Mouse (Mus musculus): ENCODE data around the gene Mtss1l. TPM values are rescaled to one million over a fixed set of nuclear protein-coding genes. Genes with fewer than 3 reads are reported as not detected.
"Not testable (repeated sequence)": the region's sequence is repeated elsewhere in the genome, so short reads cannot be mapped to it uniquely, and the experiment has no call there.

Mtss1l gene
- polyA plus RNA-seq, 1 experiment from 2014 or later = 10.0 TPM

DNA sequence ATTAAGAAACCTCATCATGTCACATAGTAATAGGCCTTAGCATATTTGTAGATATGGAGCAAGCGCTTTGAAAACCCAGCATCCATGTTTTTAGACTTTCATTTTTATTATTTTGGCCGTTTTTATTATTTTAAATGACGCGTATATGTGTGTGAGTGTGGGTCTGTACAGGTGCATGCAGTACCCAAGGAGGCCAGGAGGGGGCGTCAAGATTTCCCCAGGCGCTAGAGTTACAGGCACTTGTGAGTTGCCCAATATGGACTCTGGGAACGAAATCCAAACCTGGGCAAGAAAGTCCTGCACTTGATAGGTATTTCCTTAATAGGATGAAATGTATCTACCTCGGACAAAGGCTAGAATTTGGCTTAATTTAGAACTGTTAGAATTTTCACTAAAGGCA lies 54.0 kb downstream of the Mtss1l start:
- no peak for ATAC-seq (ENCODE audit: low FRiP score)
- Histone ChIP-seq H3K4me2 (no peak overlapping the region), H3K9ac (no peak overlapping the region), H3K4me1 (no peaks in the 10 kb centered on the region), H3K27me3 (no peaks in the 10 kb centered on the region; the same call in 1 of the 2 replicates), H3K27ac (no peak overlapping the region), H3K9me3 (0 out of 2 replicates have a peak, but pooled peaks cover 3% of the 10 kb centered on the region), H3K36me3 (replicated peaks) (no peaks in the 10 kb centered on the region), H3K4me3 (replicated peaks) (no peak overlapping the region)
- 76% methylated on average over 8 of the region's 8 CpGs for WGBS

DNA sequence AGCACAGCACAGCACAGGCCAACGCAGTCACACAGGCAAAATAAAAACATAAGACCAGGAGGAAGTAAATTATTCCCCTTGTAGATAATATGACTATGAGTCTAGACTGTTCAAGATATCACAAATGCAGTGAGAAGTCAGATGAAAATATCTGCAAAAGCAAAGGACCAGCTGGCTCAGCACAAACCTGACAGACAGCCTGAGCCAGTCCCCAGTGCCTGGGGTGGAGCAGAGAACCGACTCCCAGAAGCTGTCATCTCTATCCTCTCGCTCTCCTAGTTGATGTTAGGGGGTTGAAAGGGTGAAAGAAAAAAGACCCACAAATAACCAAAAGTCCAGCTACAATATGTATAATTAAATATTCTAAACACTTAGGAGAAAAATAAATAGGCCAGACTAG lies 54.4 kb downstream of the Mtss1l start:
- ATAC-seq (ENCODE audit: low FRiP score) = no peak
- Histone ChIP-seq H3K4me1 (no peaks in the 10 kb centered on the region), H3K36me3 (replicated peaks) (no peaks in the 10 kb centered on the region), H3K27ac (no peak overlapping the region), H3K4me3 (replicated peaks) (no peak overlapping the region), H3K9ac (no peak overlapping the region), H3K9me3 (0 out of 2 replicates have a peak, but pooled peaks cover 3% of the 10 kb centered on the region), H3K4me2 (no peak overlapping the region), H3K27me3 (no peaks in the 10 kb centered on the region; the same call in 1 of the 2 replicates)
- 96% methylated on average over 3 of the region's 3 CpGs for WGBS

DNA sequence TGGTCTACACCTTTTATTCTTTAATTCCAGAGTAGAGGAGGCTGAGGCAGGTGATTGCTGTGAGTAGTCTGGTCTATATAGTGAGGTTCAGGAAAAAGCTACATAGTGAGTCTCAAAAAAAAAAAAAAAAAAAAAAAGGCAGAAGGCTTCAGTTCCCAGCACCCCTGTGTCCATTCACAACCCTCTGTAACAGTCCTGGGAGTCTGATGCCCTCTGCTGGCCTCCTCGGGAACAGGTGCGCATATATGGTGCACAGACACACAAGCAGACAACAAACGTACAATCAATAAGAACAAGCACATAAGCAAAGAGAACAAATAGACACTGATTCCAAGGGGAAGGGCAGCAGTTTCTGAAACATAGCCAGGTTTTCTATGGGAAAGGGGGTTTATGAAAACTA lies 55.1 kb downstream of the Mtss1l start:
- no peak overlapping the region for H3K27ac ChIP-seq
- 93% methylated on average over 3 of the region's 3 CpGs for WGBS
- H3K4me3 ChIP-seq (replicated peaks) = no peak overlapping the region
- 0 out of 2 replicates have a peak, but pooled peaks cover 3% of the 10 kb centered on the region for H3K9me3 ChIP-seq
- H3K9ac ChIP-seq = no peak overlapping the region
- H3K36me3 ChIP-seq (replicated peaks) = no peaks in the 10 kb centered on the region
- H3K27me3 ChIP-seq = no peaks in the 10 kb centered on the region; the same call in 1 of the 2 replicates
- no peaks in the 10 kb centered on the region for H3K4me1 ChIP-seq
- ATAC-seq (ENCODE audit: low FRiP score) = no peak
- no peak overlapping the region for H3K4me2 ChIP-seq

DNA sequence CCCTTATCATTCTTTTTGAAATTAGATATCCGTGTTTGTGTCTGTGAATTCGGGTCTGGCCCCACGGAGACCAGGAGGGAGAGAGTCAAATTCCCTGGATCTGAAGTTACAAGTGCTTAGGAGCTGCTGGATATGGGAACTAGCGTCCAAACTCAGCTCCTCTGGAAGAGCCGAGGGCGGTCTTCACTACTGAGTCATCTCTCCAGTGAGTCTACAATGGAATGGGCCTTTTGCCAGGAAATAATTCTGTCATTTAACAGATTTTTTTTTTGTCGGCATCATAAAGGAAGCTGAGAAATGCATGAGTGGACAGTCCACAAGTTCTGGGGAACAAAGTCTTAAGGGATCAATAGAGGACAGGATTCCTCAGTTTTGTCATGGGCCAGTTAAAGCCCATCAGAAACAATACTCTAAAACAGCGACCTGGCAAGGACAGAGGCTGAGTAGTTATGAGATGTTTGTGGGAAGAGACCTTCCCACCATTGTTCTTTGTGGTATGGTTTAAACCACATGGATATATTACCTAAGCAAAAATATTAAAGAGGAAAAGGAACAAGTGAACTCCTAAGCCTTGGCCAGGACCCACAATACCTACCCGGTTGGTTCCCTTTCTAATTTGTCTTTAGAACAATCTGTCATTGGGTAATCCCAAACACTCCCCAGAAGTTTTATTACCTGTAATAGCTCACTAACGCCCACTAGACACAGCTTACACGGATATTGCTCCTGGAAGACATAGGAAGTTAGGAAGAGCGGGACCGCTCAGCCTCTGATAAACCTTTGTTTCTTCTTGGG lies 58.8 kb downstream of the Mtss1l start:
- H3K27me3 ChIP-seq = no peaks in the 10 kb centered on the region
- WGBS = 90% methylated on average over 13 of the region's 13 CpGs
- no peaks in the 10 kb centered on the region for H3K36me3 ChIP-seq (replicated peaks)
- no peak overlapping the region for H3K4me3 ChIP-seq (replicated peaks)
- no peak overlapping the region for H3K4me2 ChIP-seq
- no peak overlapping the region for H3K9ac ChIP-seq
- H3K4me1 ChIP-seq = no peaks in the 10 kb centered on the region
- no peak for ATAC-seq (ENCODE audit: low FRiP score)
- no peaks in the 10 kb centered on the region for H3K9me3 ChIP-seq
- no peak overlapping the region for H3K27ac ChIP-seq

- Histone ChIP-seq H3K9ac (no peak overlapping the region), H3K27me3 (no peaks in the 10 kb centered on the region), H3K36me3 (replicated peaks) (no peaks in the 10 kb centered on the region), H3K27ac (no peak overlapping the region), H3K4me3 (replicated peaks) (no peak overlapping the region), H3K9me3 (no peaks in the 10 kb centered on the region), H3K4me2 (no peak overlapping the region), H3K4me1 (no peaks in the 10 kb centered on the region)
- no peak for ATAC-seq (ENCODE audit: low FRiP score)
- WGBS = 70% methylated on average over 2 of the region's 2 CpGs
These were observed 64.1 kb downstream of the Mtss1l start for GRCm38 (mm10) chr8:110785366-110785765.

- not testable (repeated sequence) for H3K36me3 ChIP-seq (replicated peaks); H3K27me3 ChIP-seq; H3K4me1 ChIP-seq; H3K4me3 ChIP-seq (replicated peaks); H3K27ac ChIP-seq; H3K4me2 ChIP-seq; ATAC-seq (ENCODE audit: low FRiP score); H3K9ac ChIP-seq; H3K9me3 ChIP-seq
- WGBS = 80% methylated on average over 7 of the region's 7 CpGs
These were observed 65.2 kb downstream of the Mtss1l start for GRCm38 (mm10) chr8:110786501-110786900.

DNA sequence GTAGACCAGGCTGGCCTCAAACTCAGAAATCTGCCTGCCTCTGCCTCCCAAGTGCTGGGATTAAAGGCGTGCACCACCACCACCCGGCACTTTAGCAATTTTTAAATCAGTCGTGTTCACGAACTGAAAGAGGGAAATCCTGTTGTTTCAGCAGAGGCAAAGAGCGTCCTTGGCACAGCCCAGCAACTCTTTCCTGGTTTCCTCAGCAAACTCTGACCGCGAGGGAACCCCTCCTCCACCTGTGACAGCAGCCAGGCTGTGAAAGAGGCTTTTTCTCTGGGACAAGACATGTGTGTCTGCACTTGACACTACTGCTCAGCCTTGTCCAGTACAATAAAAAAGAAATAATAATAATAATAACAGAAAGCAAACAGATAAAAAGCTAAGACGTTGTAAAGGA lies 65.7 kb downstream of the Mtss1l start:
- 90% methylated on average over 8 of the region's 8 CpGs for WGBS
- no peak for ATAC-seq (ENCODE audit: low FRiP score)
- Histone ChIP-seq H3K4me2 (no peak overlapping the region), H3K9ac (no peak overlapping the region), H3K9me3 (no peaks in the 10 kb centered on the region), H3K27ac (no peak overlapping the region), H3K27me3 (no peaks in the 10 kb centered on the region), H3K4me3 (replicated peaks) (no peak overlapping the region), H3K36me3 (replicated peaks) (no peaks in the 10 kb centered on the region), H3K4me1 (no peaks in the 10 kb centered on the region)

- Histone ChIP-seq H3K9me3 (no peaks in the 10 kb centered on the region), H3K36me3 (replicated peaks) (no peaks in the 10 kb centered on the region), H3K4me3 (replicated peaks) (no peak overlapping the region), H3K4me2 (no peak overlapping the region), H3K4me1 (no peaks in the 10 kb centered on the region), H3K27ac (no peak overlapping the region), H3K9ac (no peak overlapping the region), H3K27me3 (no peaks in the 10 kb centered on the region)
- no peak for ATAC-seq (ENCODE audit: low FRiP score)
- WGBS = 85% methylated on average over 9 of the region's 9 CpGs
These were observed 66.2 kb downstream of the Mtss1l start for GRCm38 (mm10) chr8:110787411-110787954.

DNA sequence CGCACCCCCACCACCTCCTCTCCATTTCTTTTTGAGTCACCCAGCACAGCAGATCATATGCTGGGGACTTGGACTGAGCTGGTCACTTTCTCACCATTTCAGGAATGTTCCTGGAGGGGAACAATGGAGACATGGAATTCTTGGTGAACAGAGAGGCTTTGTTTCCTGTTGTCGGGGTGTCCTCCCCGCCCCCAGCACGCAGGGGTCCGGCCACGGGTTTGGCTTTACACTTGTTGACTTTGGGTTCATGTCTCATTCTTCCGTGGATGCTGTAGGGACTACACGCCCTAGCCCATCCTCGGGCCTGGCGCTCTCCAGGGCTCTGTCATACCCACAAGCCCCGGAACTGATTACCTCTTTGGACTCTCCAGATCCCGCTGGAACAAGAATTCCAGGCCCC lies 67.7 kb downstream of the Mtss1l start:
- Histone ChIP-seq H3K4me1 (no peaks in the 10 kb centered on the region), H3K4me3 (replicated peaks) (no peak overlapping the region), H3K9ac (no peak overlapping the region), H3K4me2 (no peak overlapping the region), H3K9me3 (no peaks in the 10 kb centered on the region), H3K27me3 (no peaks in the 10 kb centered on the region), H3K27ac (no peak overlapping the region), H3K36me3 (replicated peaks) (no peaks in the 10 kb centered on the region)
- ATAC-seq (ENCODE audit: low FRiP score) = no peak
- WGBS = 64% methylated on average over 12 of the region's 12 CpGs

DNA sequence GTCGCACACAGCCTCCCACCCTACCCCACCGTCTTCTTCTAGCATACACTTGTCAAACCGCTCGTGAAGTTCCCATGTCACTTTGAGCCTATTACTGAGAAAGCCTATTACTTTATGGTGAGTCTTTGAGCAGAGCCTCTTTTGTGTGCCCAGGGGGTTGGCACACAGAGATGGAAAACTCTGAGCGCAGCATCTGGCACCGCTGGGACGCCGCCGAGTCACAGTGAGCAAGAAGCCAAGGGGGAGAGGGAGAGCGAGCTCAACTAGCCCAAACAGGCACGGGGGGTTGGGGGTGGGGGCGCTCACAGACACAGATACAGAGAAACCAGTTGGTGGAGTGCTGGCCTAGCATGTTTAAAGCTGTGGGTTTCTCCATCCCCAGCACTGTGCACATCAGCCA lies 68.3 kb downstream of the Mtss1l start:
- H3K4me1 ChIP-seq = no peaks in the 10 kb centered on the region
- H3K27me3 ChIP-seq = no peaks in the 10 kb centered on the region
- WGBS = 61% methylated on average over 12 of the region's 12 CpGs
- no peaks in the 10 kb centered on the region for H3K9me3 ChIP-seq
- no peak for ATAC-seq (ENCODE audit: low FRiP score)
- no peak overlapping the region for H3K4me2 ChIP-seq
- no peak overlapping the region for H3K4me3 ChIP-seq (replicated peaks)
- H3K27ac ChIP-seq = no peak overlapping the region
- H3K9ac ChIP-seq = no peak overlapping the region
- no peaks in the 10 kb centered on the region for H3K36me3 ChIP-seq (replicated peaks)

DNA sequence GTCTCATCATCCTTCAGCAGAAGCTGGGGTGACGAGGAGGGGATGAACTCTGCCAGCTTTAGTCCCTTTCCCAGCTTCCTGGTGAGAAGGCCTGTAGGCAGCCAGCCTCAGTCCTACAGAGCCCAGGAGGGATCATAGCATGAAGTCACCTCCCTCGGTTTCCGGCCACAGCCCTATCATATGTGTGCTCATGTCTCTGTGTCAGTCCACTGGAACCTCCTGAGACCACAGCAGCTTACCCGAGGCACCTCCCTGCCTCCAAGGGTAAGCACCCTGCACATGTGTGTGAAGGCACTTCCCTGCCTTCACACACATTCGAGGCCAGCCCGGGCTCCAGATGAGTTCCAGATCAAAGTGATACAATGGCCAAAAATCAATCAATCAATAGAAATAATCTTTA lies 69.0 kb downstream of the Mtss1l start:
- no peak overlapping the region for H3K4me2 ChIP-seq
- no peak overlapping the region for H3K9ac ChIP-seq
- no peak for ATAC-seq (ENCODE audit: low FRiP score)
- no peak overlapping the region for H3K4me3 ChIP-seq (replicated peaks)
- H3K9me3 ChIP-seq = no peaks in the 10 kb centered on the region
- no peak overlapping the region for H3K27ac ChIP-seq
- H3K36me3 ChIP-seq (replicated peaks) = no peaks in the 10 kb centered on the region
- no peaks in the 10 kb centered on the region for H3K27me3 ChIP-seq
- WGBS = 84% methylated on average over 6 of the region's 6 CpGs
- no peaks in the 10 kb centered on the region for H3K4me1 ChIP-seq

All from forebrain, embryonic 12.5 days (tissue).